In genomic region chr4:48620121-48620520, GRCm38 (mm10) we compare ENCODE assay signal across 36 mouse cellular contexts. TPM values are rescaled to one million over a fixed set of nuclear protein-coding genes. Genes with fewer than 3 reads are reported as not detected.
"Had no signal": no experiment of that assay in that cellular context is flagged by ENCODE, and none has a peak within 500 bp of the region (broad histone marks: within the 10 kb centered on the region; RNA-seq: fewer than 3 reads in every experiment).

No protein-coding gene starts in this region.

- H3K4me3 ChIP-seq: limb, embryonic 10.5 days; limb, embryonic 12.5 days; limb, embryonic 13.5 days; limb, embryonic 15.5 days; liver, embryonic 12.5 days; liver, embryonic 13.5 days; liver, embryonic 15.5 days; lung, embryonic 15.5 days; megakaryocyte, embryonic 14.5 days; midbrain, embryonic 10.5 days; midbrain, embryonic 12.5 days; midbrain, embryonic 13.5 days; midbrain, embryonic 15.5 days; myocyte had no signal

- H3K9me3 ChIP-seq: limb, embryonic 10.5 days; limb, embryonic 12.5 days; limb, embryonic 13.5 days; limb, embryonic 15.5 days; liver, embryonic 12.5 days; liver, embryonic 13.5 days; liver, embryonic 15.5 days; lung, embryonic 15.5 days; midbrain, embryonic 10.5 days; midbrain, embryonic 12.5 days; midbrain, embryonic 13.5 days; midbrain, embryonic 15.5 days had no signal

- H3K27me3 ChIP-seq: limb, embryonic 12.5 days; limb, embryonic 13.5 days; limb, embryonic 15.5 days; liver, embryonic 12.5 days; liver, embryonic 13.5 days; liver, embryonic 15.5 days; lung, embryonic 15.5 days; megakaryocyte, embryonic 14.5 days; midbrain, embryonic 12.5 days; midbrain, embryonic 13.5 days; midbrain, embryonic 15.5 days had no signal

- H3K4me2 ChIP-seq: limb, embryonic 12.5 days; limb, embryonic 13.5 days; limb, embryonic 15.5 days; liver, embryonic 11.5 days; liver, embryonic 12.5 days; liver, embryonic 13.5 days; liver, embryonic 15.5 days; lung, embryonic 14.5 days; lung, embryonic 15.5 days; midbrain, embryonic 11.5 days; midbrain, embryonic 12.5 days; midbrain, embryonic 13.5 days; midbrain, embryonic 15.5 days had no signal

- ATAC-seq: liver, embryonic 12.5 days; liver, postnatal 0 days; lung, postnatal 0 days; midbrain, embryonic 15.5 days; midbrain, embryonic 16.5 days had no signal

- DNase-seq: left cerebral cortex, postnatal 4 days; liver; liver, embryonic 13.5 days; liver, postnatal 0 days; lung, adult 18-20 months; lung, adult 2 months; lung, embryonic 14.5 days; lung, postnatal 10 days; lung, postnatal 14 days; lung, postnatal 36 days; lung, postnatal 4 days; midbrain, embryonic 14.5 days had no signal

- H3K36me3 ChIP-seq: liver, embryonic 12.5 days; liver, embryonic 13.5 days; liver, embryonic 15.5 days had no signal

- H3K27ac ChIP-seq: limb, embryonic 10.5 days; limb, embryonic 12.5 days; limb, embryonic 13.5 days; limb, embryonic 15.5 days; liver, embryonic 12.5 days; liver, embryonic 13.5 days; liver, embryonic 14.5 days; liver, embryonic 15.5 days; lung, embryonic 15.5 days; macrophage; midbrain, embryonic 10.5 days; midbrain, embryonic 12.5 days; midbrain, embryonic 13.5 days; midbrain, embryonic 15.5 days had no signal

- H3K9ac ChIP-seq: limb, embryonic 12.5 days; limb, embryonic 13.5 days; limb, embryonic 15.5 days; liver, embryonic 12.5 days; liver, embryonic 13.5 days; liver, embryonic 14.5 days; liver, embryonic 15.5 days; liver, postnatal 0 days; lung, embryonic 14.5 days; lung, embryonic 15.5 days; midbrain, embryonic 12.5 days; midbrain, embryonic 13.5 days; midbrain, embryonic 15.5 days had no signal

- H3K4me1 ChIP-seq: limb, embryonic 10.5 days; limb, embryonic 12.5 days; limb, embryonic 13.5 days; limb, embryonic 15.5 days; liver, embryonic 12.5 days; liver, embryonic 13.5 days; liver, embryonic 15.5 days; lung, embryonic 15.5 days; megakaryocyte, embryonic 14.5 days; midbrain, embryonic 10.5 days; midbrain, embryonic 12.5 days; midbrain, embryonic 13.5 days had no signal

RNA-seq across cellular contexts. Expression of gene Tmeff1, which starts 35.1 kb away (rescaled TPM):
- total RNA-seq: megakaryocyte-erythroid progenitor cell, adult 5-6 weeks had no signal
- polyA plus RNA-seq: liver, adult 2 months; macrophage had no signal

RNA-seq across cellular contexts. Expression of gene Cavin4, which starts 43.2 kb away (rescaled TPM):
- total RNA-seq: liver, adult 2 months; megakaryocyte progenitor cell, adult 5-6 weeks; megakaryocyte, adult 5-6 weeks; megakaryocyte-erythroid progenitor cell, adult 5-6 weeks; monocyte, adult 5-6 weeks had no signal
- polyA plus RNA-seq: liver, adult 2 months; macrophage had no signal
